Mouse (Mus musculus) C2C12 (cell line): ENCODE results near the gene Mansc1. TPM values are rescaled to one million over a fixed set of nuclear protein-coding genes. Genes with fewer than 3 reads are reported as not detected.
A peak's percentile ranks its signal among the peaks of the same experiment; 100 is the strongest.

Source experiments
- H3K27me3 ChIP-seq: one replicate; pipeline ENCODE4 v1.6.1; 2011; ENCODE audit not compliant: control insufficient read depth, insufficient read depth, insufficient read length
- H3K36me3 ChIP-seq: one replicate; pipeline ENCODE4 v1.6.1; 2011; ENCODE audit not compliant: control insufficient read depth, insufficient read depth
- H3K4me3 ChIP-seq: one replicate; pipeline ENCODE4 v1.5.1; 2011; ENCODE audit warnings: mild to moderate bottlenecking, control low read depth; ENCODE audit not compliant: poor library complexity, insufficient read depth, severe bottlenecking
- H3K79me2 ChIP-seq: one replicate; pipeline ENCODE4 v1.6.1; 2011; ENCODE audit not compliant: control insufficient read depth, insufficient read depth
- H3K79me3 ChIP-seq: one replicate; pipeline ENCODE4 v1.6.1; 2011; ENCODE audit warnings: low read depth, control low read depth
- H3ac ChIP-seq: one replicate; pipeline ENCODE3; 2011; ENCODE audit warnings: low read depth; ENCODE audit not compliant: control insufficient read depth, insufficient read length
- CEBPB ChIP-seq: IDR thresholded peaks from one replicate; pipeline ENCODE4 v1.6.1; 2011; ENCODE audit warnings: low read depth, mild to moderate bottlenecking, control low read depth, moderate library complexity
- CTCF ChIP-seq: IDR thresholded peaks from one replicate; pipeline ENCODE4 v1.5.1; 2011; ENCODE audit not compliant: control insufficient read depth, insufficient read depth, insufficient read length
- FOSL1 ChIP-seq: IDR thresholded peaks from one replicate; pipeline ENCODE4 v1.8.0; 2011; ENCODE audit warnings: mild to moderate bottlenecking, low read length; ENCODE audit not compliant: poor library complexity, insufficient read depth, severe bottlenecking
- MAX ChIP-seq: IDR thresholded peaks from one replicate; pipeline ENCODE4 v1.6.1; 2011; ENCODE audit warnings: mild to moderate bottlenecking, control low read depth
- MYOD1 ChIP-seq: IDR thresholded peaks from one replicate; pipeline ENCODE4 v1.6.1; 2011; ENCODE audit warnings: low read depth; ENCODE audit not compliant: control insufficient read depth, insufficient read length
- MYOG ChIP-seq: IDR thresholded peaks from one replicate; pipeline ENCODE4 v1.6.1; 2011; ENCODE audit not compliant: control insufficient read depth, insufficient read length; ENCODE audit errors: extremely low read depth
- USF1 ChIP-seq: IDR thresholded peaks from one replicate; pipeline ENCODE4 v1.6.1; 2011; ENCODE audit warnings: low read depth, mild to moderate bottlenecking, control low read depth, moderate library complexity
- polyA plus RNA-seq: library from polyadenylated mRNA; unstranded; fragments of >200 nt; fragmentation: generic; extraction: Trizol; gene quantifications from one replicate; pipeline ENCODE4 v1.2.1, GENCODE M21; 2012; ENCODE audit warnings: missing spikeins

The Mansc1 gene
- polyA plus RNA-seq, 1 experiment = not detected

- no peak for TF ChIP-seq MYOD1
- no peak for TF ChIP-seq USF1
- no peak for TF ChIP-seq MYOG
- no peak for TF ChIP-seq CEBPB
- TF ChIP-seq MAX = no peak
- TF ChIP-seq FOSL1 = no peak
- no peak for TF ChIP-seq CTCF
- Histone ChIP-seq H3K27me3 (peaks cover 5% of the 10 kb centered on the region), H3K4me3 (no peak overlapping the region), H3ac (no peak overlapping the region), H3K79me3 (no peaks in the 10 kb centered on the region), H3K36me3 (no peaks in the 10 kb centered on the region), H3K79me2 (no peaks in the 10 kb centered on the region)
These were observed 52.8 kb downstream of the Mansc1 start for GRCm38 (mm10) chr6:134579506-134579905.

GRCm38 (mm10) chr6:134578039-134578438, 54.2 kb downstream of the Mansc1 start:
- Histone ChIP-seq H3ac (no peak overlapping the region), H3K79me3 (no peaks in the 10 kb centered on the region), H3K4me3 (no peak overlapping the region), H3K36me3 (no peaks in the 10 kb centered on the region), H3K27me3 (peaks cover 4% of the 10 kb centered on the region), H3K79me2 (no peaks in the 10 kb centered on the region)
- no peak for TF ChIP-seq CEBPB
- no peak for TF ChIP-seq USF1
- TF ChIP-seq FOSL1 = no peak
- TF ChIP-seq MYOG = no peak
- TF ChIP-seq MYOD1 = no peak

DNA sequence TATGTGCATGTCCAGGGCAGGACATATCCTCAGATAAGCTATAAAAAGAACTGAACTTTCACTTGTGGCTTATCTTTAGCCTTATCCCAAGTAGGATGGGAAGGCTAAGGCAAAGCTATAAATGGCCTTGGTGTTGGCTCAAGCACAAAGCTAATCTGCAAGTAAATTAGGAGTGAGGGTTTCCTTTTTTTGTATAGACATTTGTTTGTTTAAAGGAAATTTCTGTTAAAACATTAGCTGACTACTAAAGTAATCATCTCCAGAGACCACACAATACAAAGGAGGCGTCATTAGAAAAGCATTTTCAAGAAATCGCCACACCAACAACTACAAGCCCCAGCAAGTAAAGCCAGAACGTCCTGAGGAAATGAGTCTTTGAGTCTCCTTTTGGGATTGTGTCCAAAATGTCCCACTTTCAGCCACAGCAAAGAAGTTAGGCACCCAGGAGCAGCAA, 57.0 kb downstream of the Mansc1 start:
- H3ac ChIP-seq = no peak overlapping the region
- no peaks in the 10 kb centered on the region for H3K79me3 ChIP-seq
- TF ChIP-seq MAX (no peak), USF1 (no peak), CTCF (no peak), MYOD1 (no peak), CEBPB (no peak), MYOG (no peak), FOSL1 (no peak)
- no peaks in the 10 kb centered on the region for H3K27me3 ChIP-seq
- H3K79me2 ChIP-seq = no peaks in the 10 kb centered on the region
- no peak overlapping the region for H3K4me3 ChIP-seq
- H3K36me3 ChIP-seq = no peaks in the 10 kb centered on the region

- Histone ChIP-seq H3ac (no peak overlapping the region), H3K27me3 (no peaks in the 10 kb centered on the region), H3K36me3 (no peaks in the 10 kb centered on the region), H3K79me3 (peaks cover 30% of the 10 kb centered on the region), H3K79me2 (peaks cover 37% of the 10 kb centered on the region), H3K4me3 (no peak overlapping the region)
- TF ChIP-seq FOSL1 (no peak), MYOG (no peak), MAX (no peak), CTCF (no peak)
These were observed 64.2 kb downstream of the Mansc1 start for GRCm38 (mm10) chr6:134567986-134568556.

- no peaks in the 10 kb centered on the region for H3K36me3 ChIP-seq
- H3K4me3 ChIP-seq = peak within 1 kb of the TSS; percentile 76
- H3ac ChIP-seq = peak within 1 kb of the TSS; percentile 85
- no peaks in the 10 kb centered on the region for H3K27me3 ChIP-seq
- peaks cover 48% of the 10 kb centered on the region for H3K79me2 ChIP-seq
- no peak for TF ChIP-seq CTCF
- TF ChIP-seq MYOG = no peak
- no peak for TF ChIP-seq CEBPB
- no peak for TF ChIP-seq MAX
- H3K79me3 ChIP-seq = peaks cover 41% of the 10 kb centered on the region
These were observed 65.3 kb downstream of the Mansc1 start, which contains the start of gene Lrp6 for GRCm38 (mm10) chr6:134566818-134567485. Gene Lrp6, minus strand, starts transcription at chr6:134566965.

- peak overlapping the region; percentile 82 for H3ac ChIP-seq
- no peaks in the 10 kb centered on the region for H3K36me3 ChIP-seq
- peaks cover 55% of the 10 kb centered on the region for H3K79me2 ChIP-seq
- H3K4me3 ChIP-seq = peak overlapping the region; percentile 76
- peaks cover 46% of the 10 kb centered on the region for H3K79me3 ChIP-seq
- no peaks in the 10 kb centered on the region for H3K27me3 ChIP-seq
- TF ChIP-seq CEBPB = no peak
These were observed 66.0 kb downstream of the Mansc1 start for GRCm38 (mm10) chr6:134566248-134566817.
